Mouse (Mus musculus) A20 (cell line): Measurements from ENCODE around the gene Hist2h2bb.
A peak's percentile ranks its signal among the peaks of the same experiment; 100 is the strongest.
"Not testable (repeated sequence)": the region's sequence is repeated elsewhere in the genome, so short reads cannot be mapped to it uniquely, and the experiment has no call there.

Experiments used
- DNase-seq: peaks from one replicate; pipeline ENCODE4 v3.0.0-alpha.2; 2011; ENCODE audit warnings: low read depth, low spot score

Gene Hist2h2bb

DNA sequence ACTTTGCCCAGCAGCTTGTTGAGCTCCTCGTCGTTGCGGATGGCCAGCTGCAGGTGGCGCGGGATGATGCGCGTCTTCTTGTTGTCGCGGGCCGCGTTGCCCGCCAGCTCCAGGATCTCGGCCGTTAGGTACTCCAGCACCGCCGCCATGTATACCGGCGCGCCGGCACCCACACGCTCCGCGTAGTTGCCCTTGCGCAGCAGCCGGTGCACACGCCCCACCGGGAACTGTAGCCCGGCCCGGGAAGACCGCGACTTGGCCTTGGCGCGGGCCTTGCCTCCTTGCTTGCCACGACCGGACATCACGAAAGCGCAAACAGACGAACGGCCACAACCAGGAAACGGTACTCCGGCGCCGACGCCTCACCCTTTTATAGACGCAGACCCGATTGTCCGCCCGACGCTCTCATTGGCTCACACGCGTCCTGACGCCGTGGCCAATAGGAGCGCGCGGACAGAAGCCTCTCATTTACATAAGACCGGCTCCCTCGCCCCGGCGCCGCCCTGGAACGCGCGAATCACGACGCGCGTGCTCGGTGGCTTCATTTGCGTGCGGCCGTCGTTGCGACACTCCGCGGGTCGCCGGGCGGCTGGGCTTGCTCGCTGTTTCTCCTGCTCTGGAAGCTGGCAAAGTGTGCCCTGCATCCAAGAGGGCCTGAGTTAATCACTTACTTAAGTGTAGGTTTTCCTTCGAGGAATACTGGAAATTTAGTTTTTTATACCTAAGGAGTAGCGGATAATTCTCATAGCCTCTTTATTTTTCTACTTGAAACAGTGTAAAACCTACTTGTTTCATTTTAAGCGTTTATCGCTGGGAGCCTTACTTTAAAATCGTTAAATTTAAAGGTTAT is 29.4 kb upstream of the Hist2h2bb start, which contains the start of gene Hist2h2aa2:
Gene Hist2h2aa2, minus strand, starts transcription at position 328 of the 850 bp plus-strand sequence.
- peak; percentile 75 for DNase-seq

DNA sequence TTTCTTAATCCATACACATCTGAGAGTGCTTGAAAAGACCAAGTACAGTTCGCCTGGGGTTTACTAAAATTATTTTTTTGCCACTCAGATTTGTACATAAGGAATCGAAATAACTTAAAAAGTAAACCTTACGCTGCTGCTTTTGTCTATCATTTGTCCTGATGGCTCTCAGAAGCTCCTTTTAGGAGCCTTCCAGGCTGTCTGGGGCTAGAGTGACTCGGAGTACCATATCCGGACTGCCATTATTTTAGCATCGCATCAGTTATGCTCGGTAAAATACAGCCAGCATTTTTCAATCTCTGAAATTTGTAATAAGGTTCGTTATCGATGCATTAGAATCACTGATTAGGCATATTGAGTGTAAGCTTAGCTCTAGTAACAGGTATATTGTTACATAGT is 28.8 kb upstream of the Hist2h2bb start:
- DNase-seq: no peak

DNA sequence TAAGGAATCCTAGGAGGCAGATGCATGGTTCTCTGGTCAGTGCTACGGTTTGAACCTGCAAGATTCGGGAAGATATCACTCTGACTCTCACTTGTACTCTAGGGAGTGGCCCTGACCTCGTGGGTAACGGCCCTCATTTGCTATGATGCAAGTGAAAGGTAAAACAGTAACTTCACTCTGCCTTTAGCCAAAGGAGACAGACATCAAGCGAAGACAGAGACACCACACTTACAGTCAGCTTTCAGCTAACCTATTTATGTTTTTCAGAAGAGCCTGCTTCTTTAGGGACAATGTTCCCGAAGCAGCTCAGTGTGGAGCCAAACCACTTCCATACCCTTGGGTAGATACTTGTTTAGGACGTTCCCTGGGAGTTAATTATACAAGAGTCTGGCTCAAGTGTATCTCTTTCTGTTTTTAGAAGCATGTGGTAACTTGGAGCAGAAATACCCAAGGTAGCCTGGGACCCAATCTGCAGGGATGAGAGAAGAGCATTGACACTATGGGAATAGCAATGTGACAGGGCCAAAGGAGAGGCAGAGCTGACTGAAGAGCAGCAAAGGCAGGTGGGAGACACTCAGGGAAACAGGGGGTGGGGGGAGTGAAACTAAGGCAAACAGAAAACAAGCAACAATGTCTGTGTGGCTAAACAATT is 25.5 kb upstream of the Hist2h2bb start:
- DNase-seq: peak; percentile 55

DNA sequence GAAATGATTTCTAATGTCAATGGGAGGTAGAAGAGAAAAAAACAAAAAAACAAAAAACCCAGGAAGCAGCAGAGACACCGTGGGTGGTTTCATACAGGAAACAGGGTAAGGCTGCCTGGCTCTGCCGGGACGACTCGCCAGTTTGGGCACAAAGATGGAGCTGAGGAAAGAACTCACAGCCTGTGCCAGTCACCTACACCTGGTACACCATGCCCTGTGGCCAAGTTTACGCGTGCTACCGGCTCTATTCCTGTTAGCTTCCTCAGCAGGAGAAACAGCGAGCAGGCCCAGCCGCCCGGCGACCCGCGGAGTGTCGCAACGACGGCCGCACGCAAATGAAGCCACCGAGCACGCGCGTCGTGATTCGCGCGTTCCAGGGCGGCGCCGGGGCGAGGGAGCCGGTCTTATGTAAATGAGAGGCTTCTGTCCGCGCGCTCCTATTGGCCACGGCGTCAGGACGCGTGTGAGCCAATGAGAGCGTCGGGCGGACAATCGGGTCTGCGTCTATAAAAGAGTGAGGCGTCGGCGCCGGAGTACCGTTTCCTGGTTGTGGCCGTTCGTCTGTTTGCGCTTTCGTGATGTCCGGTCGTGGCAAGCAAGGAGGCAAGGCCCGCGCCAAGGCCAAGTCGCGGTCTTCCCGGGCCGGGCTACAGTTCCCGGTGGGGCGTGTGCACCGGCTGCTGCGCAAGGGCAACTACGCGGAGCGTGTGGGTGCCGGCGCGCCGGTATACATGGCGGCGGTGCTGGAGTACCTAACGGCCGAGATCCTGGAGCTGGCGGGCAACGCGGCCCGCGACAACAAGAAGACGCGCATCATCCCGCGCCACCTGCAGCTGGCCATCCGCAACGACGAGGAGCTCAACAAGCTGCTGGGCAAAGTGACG is 24.3 kb upstream of the Hist2h2bb start, which contains the start of gene Hist2h2aa1:
Gene Hist2h2aa1, plus strand, starts transcription at position 495 of the 884 bp plus-strand sequence.
- DNase-seq: peak; percentile 93

DNA sequence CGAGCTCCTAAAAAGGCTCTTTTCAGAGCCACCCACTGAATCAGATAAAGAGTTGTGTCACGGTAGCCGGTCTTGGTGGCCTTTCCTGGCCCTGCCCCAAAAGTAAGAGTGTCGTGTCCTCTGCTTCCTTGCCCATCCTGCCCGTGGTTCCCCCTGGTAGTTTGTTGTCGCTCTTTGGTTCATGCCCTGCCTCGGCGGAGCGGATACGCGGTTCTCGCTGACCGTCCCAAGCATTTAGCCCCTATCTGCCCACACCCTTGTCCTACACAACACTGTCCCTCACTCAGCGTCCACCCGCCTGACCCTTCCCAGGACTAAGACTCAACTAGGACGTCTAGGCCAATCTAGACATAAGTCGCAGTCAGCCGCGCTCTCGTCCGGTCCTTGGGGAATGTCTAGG is 23.5 kb upstream of the Hist2h2bb start:
- not testable (repeated sequence) for DNase-seq

DNA sequence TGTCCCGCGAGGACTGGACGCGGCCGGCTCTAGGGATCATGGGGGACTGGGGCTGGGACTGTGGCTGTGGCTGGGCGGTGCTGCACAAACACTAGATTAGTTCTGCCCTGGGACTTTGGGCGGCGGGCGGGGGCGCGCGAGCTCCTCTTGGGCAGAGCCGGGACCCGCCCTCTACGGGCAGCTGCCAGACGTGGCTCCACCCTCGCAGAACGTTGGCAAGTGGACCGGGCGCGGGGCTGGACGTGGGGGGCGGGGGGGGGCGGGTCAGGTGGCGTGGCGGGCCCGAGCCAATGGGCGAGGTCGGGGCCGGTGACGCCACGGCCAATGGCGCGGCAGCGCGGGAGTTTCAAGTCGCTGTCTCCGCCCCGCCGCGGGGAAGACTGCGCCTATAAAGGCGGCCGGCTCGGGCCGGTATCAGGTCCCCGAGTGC is 23.1 kb upstream of the Hist2h2bb start, which contains the start of gene Hist2h3c1:
Gene Hist2h3c1, plus strand, starts transcription at position 259 of the 430 bp plus-strand sequence.
- DNase-seq: not testable (repeated sequence)

DNA sequence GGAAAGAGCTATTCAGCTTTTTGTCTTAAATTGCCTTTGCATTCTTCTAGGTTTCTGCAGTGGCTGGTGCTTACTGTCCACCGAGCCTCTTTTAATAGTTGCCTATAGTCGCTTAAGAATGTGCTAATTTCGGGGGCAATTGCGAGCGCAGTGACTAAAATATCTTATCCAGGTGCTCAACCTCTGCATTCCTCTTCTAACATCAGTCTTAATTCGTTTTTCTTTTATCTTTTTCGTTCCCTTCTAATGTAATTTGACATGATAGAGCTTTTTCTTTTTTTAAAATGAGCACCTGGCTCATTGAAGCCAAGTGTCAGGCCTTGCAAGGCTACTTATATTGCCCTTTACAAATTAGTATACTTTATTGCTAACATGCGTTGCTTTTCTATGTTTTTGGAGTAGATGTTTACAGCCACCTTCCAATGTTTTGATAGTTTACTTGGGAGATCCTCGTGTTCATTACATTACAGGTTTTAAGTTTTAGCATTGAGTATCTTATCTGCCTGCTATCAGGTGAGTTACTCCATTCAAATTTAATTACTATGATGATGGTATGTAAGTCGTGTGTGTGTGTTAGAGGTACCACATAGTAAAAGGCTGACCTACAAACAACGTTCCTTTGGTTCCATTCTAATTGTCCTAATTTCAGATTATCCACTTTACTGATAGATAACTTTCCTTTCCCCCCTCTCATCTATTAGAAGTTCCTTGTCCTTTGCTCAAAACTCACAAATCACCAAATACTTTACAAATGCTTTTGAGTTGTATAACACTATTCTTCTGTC is 22.0 kb upstream of the Hist2h2bb start:
- DNase-seq: peak; percentile 65

DNA sequence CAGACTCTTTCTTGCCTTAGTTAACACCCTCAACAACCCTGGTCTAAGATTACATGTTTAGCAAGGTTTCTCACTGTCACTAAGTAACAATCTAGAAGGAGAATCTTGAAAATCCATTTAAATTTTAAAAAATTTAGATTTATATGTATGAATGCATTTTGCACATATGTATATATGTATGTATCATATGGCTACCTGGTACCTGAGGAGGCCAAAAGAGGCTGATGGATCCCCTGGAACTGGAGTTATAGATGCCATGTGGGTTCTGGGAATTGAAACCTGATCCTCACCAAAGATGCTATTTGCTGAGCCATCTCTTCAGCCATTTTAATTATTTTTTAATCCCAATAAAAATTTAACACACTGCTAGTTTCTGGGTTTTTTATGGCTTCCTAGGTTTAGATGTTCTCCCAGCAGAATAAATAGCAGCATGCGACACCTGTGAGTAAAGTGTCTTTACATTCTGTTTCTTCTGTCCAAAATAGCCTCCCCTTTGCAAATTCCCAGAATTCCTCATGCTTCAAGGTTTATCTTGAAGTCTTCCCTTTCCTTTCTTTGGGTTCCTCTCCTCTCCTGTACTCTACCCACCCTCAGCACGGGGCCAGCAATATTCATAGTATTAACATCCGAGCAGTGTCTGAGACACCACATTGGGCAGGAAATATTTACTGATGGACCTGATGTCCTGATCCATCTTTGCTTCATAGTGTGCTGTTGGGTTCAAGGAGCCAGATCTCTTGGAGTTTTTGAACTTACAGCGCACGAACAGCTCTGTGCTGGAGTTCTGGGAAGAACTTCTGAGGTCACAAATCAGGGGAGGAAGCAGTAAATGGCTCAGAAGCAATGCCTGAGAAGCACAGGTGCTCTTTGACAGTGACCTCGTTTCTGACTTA is 21.2 kb upstream of the Hist2h2bb start:
- DNase-seq: peak; percentile 32

DNA sequence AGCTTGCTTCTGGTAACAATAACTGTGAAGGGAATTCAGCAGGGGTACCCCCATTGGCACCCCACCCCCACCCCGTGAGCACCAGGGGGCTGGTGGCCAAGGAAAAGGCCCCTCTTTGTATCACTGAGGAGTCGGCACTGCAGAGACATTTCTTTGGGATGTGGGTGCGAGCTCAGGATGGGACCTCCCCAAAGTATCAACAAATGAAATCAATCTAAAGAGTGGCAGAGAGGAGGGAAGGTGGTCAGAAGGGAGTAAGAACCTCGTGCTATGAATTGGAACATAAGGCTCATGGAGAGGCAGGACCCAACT is 20.6 kb upstream of the Hist2h2bb start:
- DNase-seq: no peak

DNA sequence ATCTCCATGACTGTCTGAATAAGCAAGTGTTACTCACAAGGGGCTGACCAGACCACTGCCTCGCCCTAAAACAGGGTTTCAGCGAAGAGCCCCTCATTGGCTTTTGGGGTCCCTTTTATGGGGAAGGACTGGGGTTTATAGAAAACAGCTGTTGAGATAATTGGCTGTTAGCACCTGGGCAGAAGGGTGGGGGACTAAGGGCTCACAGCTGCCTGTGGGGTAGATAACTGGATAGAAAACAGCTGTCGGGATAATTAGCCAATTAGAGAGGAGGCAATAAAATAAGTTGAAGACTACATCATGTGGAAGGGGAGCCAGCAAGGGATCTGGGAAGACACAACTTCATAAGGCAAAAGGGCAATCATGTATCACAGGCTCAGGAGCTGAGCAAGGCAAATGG is 18.7 kb upstream of the Hist2h2bb start:
- peak; percentile 26 for DNase-seq

DNA sequence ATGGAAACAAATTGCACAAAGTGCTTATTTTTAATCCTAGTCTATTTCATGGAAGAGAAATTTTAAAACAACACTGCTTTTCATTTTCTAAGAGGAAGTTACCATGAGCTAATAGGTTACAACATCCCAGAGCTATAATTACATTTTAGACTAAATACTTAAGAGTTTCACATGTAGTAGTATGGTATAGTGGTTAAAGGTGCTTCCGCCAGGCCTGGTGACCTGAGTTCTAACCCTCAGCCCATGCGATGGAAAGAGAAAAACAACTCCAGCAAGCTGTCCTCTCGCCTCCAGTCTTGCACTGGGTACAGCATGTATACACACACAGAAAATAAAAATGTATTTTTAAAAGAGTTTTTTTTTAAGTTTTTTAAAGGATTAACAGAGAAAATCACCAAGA is 17.8 kb upstream of the Hist2h2bb start:
- no peak for DNase-seq

DNA sequence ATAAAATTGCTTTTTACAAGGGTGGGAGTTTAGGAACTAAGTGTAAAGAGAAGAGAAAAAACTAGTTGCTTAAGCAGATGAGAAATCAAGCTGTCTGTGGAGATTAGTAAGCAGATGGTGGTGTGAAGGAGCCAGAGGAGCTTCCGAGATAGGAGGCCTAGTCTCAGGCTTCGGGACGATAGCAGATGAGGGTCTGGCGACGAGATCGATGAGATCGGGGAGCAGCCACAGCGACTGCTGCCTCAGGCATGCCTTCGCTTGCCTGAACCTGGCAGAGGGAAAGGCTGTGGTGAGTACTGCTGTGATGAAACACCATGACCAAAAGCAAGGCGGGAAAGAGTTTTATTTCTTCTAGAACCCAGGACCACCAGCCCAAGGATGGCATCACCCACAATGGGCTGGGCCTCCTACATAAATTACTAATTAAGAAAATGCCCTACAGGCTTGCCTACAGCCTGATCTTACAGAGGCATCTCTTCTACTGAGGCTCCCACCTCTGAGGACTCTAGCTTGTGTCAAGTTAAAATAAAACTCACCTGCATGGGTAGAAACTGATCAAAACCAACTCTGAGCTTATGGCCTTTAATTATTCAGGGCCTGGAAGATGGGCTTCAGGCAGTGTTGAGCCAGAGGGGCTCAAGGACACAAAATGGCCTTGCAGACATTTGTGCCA is 14.7 kb upstream of the Hist2h2bb start:
- DNase-seq: no peak

DNA sequence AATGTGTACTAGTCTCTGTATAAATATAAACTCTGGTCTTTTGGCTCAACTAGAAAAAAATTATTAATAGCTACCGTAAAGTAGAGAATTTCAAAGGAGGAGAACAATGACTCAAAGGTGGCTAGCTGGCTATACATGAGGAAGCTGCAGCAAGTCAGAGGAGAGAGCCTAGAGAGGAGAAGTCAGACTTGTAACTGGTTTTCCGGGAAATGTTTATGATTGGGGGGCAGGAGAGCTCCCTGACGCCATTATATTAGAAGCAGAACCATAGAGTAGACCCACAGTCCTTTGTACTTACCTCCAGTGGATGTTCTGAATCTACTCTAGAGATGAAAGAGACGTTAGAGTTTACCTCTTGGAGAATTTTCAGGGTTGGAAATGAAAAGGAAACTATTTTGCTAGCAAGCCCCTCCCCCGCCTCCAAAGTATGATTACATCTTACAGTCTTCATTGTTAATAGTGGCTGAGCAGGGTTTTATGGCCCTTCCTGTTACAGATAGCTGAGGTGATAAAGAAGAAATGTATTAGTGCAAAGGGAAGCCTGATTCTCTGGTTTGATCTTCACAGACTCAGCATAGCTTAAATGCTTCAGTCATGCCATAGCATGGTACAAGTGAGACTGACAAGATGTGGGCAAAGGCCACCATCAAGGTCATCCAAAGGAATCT is 13.5 kb upstream of the Hist2h2bb start:
- DNase-seq: no peak

DNA sequence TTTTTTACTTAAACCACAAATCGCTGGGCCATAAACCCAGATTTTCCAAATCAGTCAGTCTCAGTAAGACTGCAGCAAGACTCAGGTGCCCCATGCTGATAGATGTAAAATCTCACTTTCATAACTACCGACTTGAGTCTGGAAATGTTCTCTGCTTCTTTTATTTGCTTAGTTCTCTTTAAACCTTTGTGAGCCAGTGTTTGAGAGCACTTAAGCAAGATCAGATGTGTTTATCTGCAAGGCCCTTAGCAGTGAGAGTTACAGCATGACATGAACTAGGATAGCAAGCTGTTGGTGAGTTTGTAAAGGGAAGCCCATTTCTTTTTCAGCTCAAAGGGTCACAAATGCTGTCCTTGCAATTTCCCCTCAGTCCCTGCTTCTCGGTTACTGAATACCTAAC is 12.4 kb upstream of the Hist2h2bb start:
- DNase-seq: no peak

DNA sequence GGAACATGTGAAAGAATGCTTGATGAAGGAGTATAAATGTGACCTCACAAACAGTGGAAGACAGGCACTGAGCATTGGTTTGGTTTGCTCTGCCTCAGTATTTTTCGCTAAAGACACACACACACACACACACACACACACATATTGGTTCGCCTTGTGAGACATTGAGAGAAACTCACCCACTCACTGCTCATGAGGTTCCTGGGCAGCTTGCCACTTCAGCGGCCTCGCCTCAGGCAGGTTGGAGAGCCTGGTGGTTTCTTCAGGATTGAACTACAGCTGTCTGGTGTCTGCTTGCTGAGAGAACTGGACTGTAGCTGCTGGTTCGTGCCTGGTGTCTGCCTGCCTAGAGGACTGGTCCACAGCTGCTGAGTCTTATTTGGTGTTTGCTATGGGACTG is 9.3 kb upstream of the Hist2h2bb start:
- DNase-seq: no peak

DNA sequence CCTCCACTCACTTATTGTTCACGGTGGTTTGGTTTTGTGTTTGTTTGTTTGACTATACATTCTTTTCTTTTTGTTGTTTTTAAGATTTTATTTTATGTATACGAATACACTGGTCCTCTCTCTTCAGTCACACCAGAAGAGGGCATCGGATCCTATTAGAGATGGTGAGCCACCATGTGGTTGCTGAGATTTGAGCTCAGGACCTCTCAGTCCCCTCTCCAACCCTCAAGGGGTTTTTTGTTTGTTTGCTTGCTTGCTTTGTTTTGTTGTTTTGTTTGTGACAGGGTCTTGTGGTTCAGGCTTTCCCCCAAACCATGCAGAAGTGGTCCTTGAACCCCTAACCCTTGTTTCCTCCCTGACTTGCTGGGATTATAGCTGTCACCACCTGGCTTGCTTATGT is 7.9 kb upstream of the Hist2h2bb start:
- peak; percentile 53 for DNase-seq

DNA sequence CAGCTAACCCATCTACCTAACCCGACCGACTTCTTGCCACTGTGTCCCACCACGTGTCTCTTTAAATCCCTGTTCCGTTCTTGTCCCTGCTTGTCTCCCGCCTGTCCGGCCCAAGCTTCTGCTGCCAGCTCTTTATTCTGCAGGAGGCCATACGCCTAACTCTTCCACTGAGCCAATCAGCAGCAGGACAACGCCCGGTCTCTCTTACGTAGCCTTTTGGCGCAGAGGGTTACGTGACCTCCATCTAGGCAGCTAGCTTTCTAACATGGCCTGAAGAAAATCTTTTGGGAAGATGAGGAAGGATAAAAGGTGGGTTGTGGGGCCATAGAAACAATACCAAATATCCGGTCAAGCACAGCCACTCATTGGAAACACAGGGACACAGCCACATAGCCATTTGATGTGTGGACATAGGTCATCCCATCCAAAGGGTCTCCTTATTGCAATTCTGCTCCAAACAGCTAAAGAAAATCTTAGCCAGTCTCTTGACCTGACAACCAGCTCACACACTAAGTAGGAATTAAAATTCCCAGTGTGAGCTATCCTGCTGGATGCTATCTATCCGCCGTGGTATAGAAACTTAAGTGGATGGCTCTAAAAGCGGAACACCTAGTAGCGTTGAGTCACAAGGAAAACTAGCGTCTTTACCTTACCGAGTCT is 7.2 kb upstream of the Hist2h2bb start:
- peak; percentile 81 for DNase-seq

DNA sequence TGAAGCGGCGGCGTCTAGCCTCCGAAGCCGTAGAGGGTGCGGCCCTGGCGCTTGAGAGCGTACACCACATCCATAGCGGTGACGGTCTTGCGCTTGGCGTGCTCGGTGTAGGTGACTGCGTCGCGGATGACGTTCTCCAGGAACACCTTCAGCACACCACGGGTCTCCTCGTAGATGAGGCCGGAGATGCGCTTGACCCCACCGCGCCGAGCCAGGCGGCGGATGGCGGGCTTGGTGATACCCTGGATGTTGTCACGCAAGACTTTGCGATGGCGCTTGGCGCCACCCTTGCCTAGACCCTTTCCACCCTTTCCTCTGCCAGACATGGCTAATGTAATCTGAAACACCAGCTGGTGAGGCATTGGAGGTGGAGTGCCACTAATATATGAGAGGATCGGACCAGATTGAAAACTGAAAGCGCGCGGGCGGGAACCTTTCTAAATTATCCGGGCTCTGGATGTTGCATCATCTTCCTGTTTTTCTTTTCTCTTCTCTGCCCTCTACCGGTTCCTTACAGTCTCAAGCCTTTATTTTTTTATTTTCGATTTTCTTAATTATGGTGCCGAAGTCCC is 6.5 kb upstream of the Hist2h2bb start, which contains the start of gene Hist2h4:
Gene Hist2h4, minus strand, starts transcription at position 333 of the 572 bp plus-strand sequence.
- DNase-seq: peak; percentile 98
